Mouse (Mus musculus): Measurements from ENCODE around the gene Calm1. TPM values are rescaled to one million over a fixed set of nuclear protein-coding genes. Genes with fewer than 3 reads are reported as not detected.

Calm1 gene
- total and polyA plus RNA-seq, 3 experiments: 450 to 750 (median 627) TPM

DNA sequence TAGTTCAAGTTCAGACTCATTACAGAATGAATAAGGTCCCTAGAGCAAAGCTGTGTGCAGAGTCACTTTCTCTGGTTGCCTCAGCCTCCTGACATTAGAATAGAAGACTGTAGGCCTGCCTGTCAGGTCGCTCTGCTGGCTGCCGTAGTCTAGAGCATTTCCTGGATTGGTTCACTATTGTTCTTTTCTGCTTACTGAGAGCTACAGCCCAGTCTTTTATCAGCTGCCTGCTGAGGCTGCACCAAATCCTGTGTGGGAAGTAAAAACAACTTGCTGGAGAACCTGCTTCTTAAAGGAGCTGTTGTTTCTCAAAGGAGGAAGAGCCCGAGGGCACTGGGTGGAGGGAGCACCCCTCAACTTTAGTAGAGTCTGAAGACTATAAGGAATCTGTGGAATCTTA lies 4.5 kb downstream of the Calm1 start:
- no peak for DNase-seq (ENCODE audit: extremely low read depth)
- peaks cover 41% of the 10 kb centered on the region for H3K79me2 ChIP-seq (replicated peaks; ENCODE audit: control insufficient read depth, extremely low read depth, insufficient read depth, poor library complexity, severe bottlenecking)
- peaks cover 0 to 43% of the 10 kb centered on the region in 2 experiments; a peak in 2 of 4 replicates for H3K4me1 ChIP-seq (ENCODE audit: control insufficient read depth in 1 of 2, insufficient read depth in 2 of 2)
- in situ Hi-C loops (cut with MboI; ENCODE audit: low pct_ligation_motif_present, low pct_unique_long_range_greater_than_20kb, low sequenced_read_pairs): loop anchor here (5.0 kb wide), 2 partner anchors 74 to 134 kb away; no protein-coding TSS in a partner anchor
- TF ChIP-seq SIN3A (IDR thresholded peaks at IDR 0.05; ENCODE audit: low read length) (no peak), RCOR1 (conservative IDR thresholded peaks at IDR 0.05; ENCODE audit: low read depth, low read length) (no peak), POLR2AphosphoS2 (IDR thresholded peaks at IDR 0.05; ENCODE audit: low read depth, low read length) (no peak), PAX5 (IDR thresholded peaks at IDR 0.05; ENCODE audit: low read length) (no peak), E2F4 (IDR thresholded peaks at IDR 0.05; ENCODE audit: insufficient replicate concordance, low read depth, low read length) (no peak), JUN (IDR thresholded peaks at IDR 0.05; ENCODE audit: insufficient read depth, low read depth, low read length) (no peak), UBTF (IDR thresholded peaks at IDR 0.05; ENCODE audit: low read depth, low read length) (no peak), USF1 (IDR thresholded peaks at IDR 0.05; ENCODE audit: low read depth, low read length) (no peak), EP300 (IDR thresholded peaks at IDR 0.05; ENCODE audit: low read length) (no peak), IRF4 (IDR thresholded peaks at IDR 0.05; ENCODE audit: low read depth, low read length) (no peak), RAD21 (IDR thresholded peaks at IDR 0.05; ENCODE audit: low read depth, low read length) (no peak), TCF12 (IDR thresholded peaks at IDR 0.05; ENCODE audit: low read depth, low read length) (no peak)
- H3K4me2 ChIP-seq (ENCODE audit: insufficient read depth, low read depth, poor library complexity, severe bottlenecking): no peak overlapping the region
- H3K27me3 ChIP-seq (replicated peaks): no peaks in the 10 kb centered on the region
- no peak overlapping the region for H3K27ac ChIP-seq (ENCODE audit: insufficient read depth, low read depth)
- H3K36me3 ChIP-seq (replicated peaks in 1 of 2; ENCODE audit: control insufficient read depth in 1 of 2, insufficient read depth in 1 of 2, low read length in 1 of 2): peaks cover 45 to 64% of the 10 kb centered on the region in 2 experiments
- no peak overlapping the region for H3K9ac ChIP-seq (ENCODE audit: insufficient read depth, low read depth)
- dilution Hi-C loops (cut with MboI; ENCODE audit: extremely low pct_ligation_motif_present, extremely low pct_unique_long_range_greater_than_20kb, low sequenced_read_pairs): no loop called here
- H3K4me3 ChIP-seq (replicated peaks in 1 of 3; ENCODE audit: low read depth in 2 of 3, low read length in 2 of 3, poor library complexity in 1 of 3): no peak overlapping the region
- no peaks in the 10 kb centered on the region for H3K9me3 ChIP-seq (replicated peaks; ENCODE audit: low read length)

DNA sequence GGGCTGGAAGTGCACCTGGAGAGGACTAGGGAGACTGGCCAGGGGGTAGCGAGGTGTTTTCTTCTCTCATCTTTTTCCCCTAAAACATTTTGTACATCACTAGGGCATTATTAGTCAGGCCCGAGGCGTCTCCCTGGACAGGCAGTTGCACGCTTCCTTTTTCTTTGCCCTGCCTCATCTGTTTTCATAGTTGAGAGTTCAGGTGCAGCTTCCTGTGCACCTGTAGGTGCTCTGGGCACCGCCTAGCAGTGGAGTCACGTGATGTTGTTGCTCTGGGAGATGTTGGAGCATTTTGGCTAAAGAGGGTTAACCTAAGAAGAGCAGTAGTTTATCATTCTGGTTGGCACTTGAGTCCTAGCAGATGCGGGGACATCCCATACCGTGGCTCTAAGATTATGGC lies 5.9 kb downstream of the Calm1 start:
- DNase-seq (ENCODE audit: extremely low read depth): no peak
- TF ChIP-seq RCOR1 (conservative IDR thresholded peaks at IDR 0.05; ENCODE audit: low read depth, low read length) (no peak), CTCF (conservative IDR thresholded peaks at IDR 0.05 in 1 of 2, IDR thresholded peaks at IDR 0.05 in 1 of 2; ENCODE audit: low read depth in 2 of 2, low read length in 2 of 2) (no peak), BHLHE40 (IDR thresholded peaks at IDR 0.05; ENCODE audit: low read depth, low read length) (no peak), CHD2 (IDR thresholded peaks at IDR 0.05; ENCODE audit: low read length) (no peak), NELFE (IDR thresholded peaks at IDR 0.05; ENCODE audit: low read depth, low read length) (no peak), SMC3 (IDR thresholded peaks at IDR 0.05; ENCODE audit: low read depth, low read length) (no peak), ZC3H11A (IDR thresholded peaks at IDR 0.05; ENCODE audit: low read depth, low read length) (no peak), MYC (IDR thresholded peaks at IDR 0.05; ENCODE audit: low read depth, low read length) (no peak), ZMIZ1 (IDR thresholded peaks at IDR 0.05; ENCODE audit: low read depth, low read length) (no peak), PAX5 (IDR thresholded peaks at IDR 0.05; ENCODE audit: low read length) (no peak), TCF12 (IDR thresholded peaks at IDR 0.05; ENCODE audit: low read depth, low read length) (no peak), KAT2A (IDR thresholded peaks at IDR 0.05; ENCODE audit: insufficient replicate concordance, low read length) (no peak), SIN3A (IDR thresholded peaks at IDR 0.05; ENCODE audit: low read length) (no peak), E2F4 (IDR thresholded peaks at IDR 0.05; ENCODE audit: insufficient replicate concordance, low read depth, low read length) (no peak), MAFK (IDR thresholded peaks at IDR 0.05; ENCODE audit: insufficient replicate concordance, low read length) (no peak), GABPA (IDR thresholded peaks at IDR 0.05; ENCODE audit: insufficient replicate concordance, low read depth, low read length) (no peak)
- no peak overlapping the region for H3K27ac ChIP-seq (ENCODE audit: insufficient read depth, low read depth)
- peaks cover 0 to 46% of the 10 kb centered on the region in 2 experiments; a peak in 2 of 4 replicates for H3K4me1 ChIP-seq (ENCODE audit: control insufficient read depth in 1 of 2, insufficient read depth in 2 of 2)
- no peaks in the 10 kb centered on the region for H3K9me3 ChIP-seq (replicated peaks; ENCODE audit: low read length)
- H3K36me3 ChIP-seq (replicated peaks in 1 of 2; ENCODE audit: control insufficient read depth in 1 of 2, insufficient read depth in 1 of 2, low read length in 1 of 2): peaks cover 48 to 78% of the 10 kb centered on the region in 2 experiments
- no peak overlapping the region for H3K4me3 ChIP-seq (replicated peaks in 1 of 3; ENCODE audit: low read depth in 2 of 3, low read length in 2 of 3, poor library complexity in 1 of 3)
- dilution Hi-C loops (cut with MboI; ENCODE audit: extremely low pct_ligation_motif_present, extremely low pct_unique_long_range_greater_than_20kb, low sequenced_read_pairs): no loop called here
- no peak overlapping the region for H3K9ac ChIP-seq (ENCODE audit: insufficient read depth, low read depth)
- no peak overlapping the region for H3K4me2 ChIP-seq (ENCODE audit: insufficient read depth, low read depth, poor library complexity, severe bottlenecking)
- H3K27me3 ChIP-seq (replicated peaks): no peaks in the 10 kb centered on the region
- in situ Hi-C loops (cut with MboI; ENCODE audit: low pct_ligation_motif_present, low pct_unique_long_range_greater_than_20kb, low sequenced_read_pairs): no loop called here
- peaks cover 34% of the 10 kb centered on the region for H3K79me2 ChIP-seq (replicated peaks; ENCODE audit: control insufficient read depth, extremely low read depth, insufficient read depth, poor library complexity, severe bottlenecking)
